Mouse (Mus musculus): Measurements from ENCODE around the gene Magt1.
A peak's percentile ranks its signal among the peaks of the same experiment; 100 is the strongest.
"Not testable (repeated sequence)": the region's sequence is repeated elsewhere in the genome, so short reads cannot be mapped to it uniquely, and the experiment has no call there.

Gene Magt1

DNA sequence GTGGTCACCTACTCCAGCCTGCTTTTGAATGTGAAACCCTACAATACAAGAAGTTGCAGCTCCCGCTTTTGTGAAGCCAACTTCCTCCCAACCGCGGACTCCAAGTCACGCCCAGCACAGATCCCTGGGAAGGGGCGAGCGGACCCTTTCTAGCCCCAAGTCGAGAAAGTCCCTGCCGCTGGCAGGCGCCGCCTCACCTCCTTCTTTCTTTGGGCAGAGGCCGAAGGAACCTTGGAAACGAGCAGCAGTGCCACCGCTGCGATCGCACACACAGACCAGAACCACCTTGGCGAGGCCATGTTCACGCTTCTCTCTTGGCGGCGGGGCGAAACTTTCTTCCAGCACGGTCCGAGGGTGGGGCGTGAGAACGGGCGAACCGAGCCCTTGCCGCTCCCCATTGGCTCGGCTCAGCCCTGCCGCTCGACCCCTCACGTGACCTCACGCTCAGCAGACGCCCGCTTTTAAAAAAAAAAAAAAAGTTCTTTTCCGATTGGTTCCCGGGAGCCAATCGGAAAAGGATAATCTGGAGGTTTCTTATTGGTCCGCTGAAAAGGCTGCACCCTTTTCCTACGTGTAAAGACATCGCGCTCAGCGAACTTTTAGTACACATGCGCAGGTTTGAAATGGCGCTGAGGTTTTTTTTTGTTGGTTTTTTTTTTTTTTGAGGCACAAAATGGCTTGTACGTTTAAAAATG is at the start of gene Magt1:
TSS of gene Magt1 (minus strand) at position 442 of the 695 bp plus-strand sequence.
- peak; percentile 93 for DNase-seq (ENCODE audit: low read depth, low spot score)

GRCm38 (mm10) chrX:106048191-106048590 is 36.5 kb upstream of the Magt1 start:
- peak; percentile 57 for DNase-seq (ENCODE audit: low read depth, low spot score)

- no peak for DNase-seq (ENCODE audit: low read depth, low spot score)
Measured at GRCm38 (mm10) chrX:106045928-106046327, 34.2 kb upstream of the Magt1 start.

GRCm38 (mm10) chrX:106045455-106045854 is 33.7 kb upstream of the Magt1 start:
- DNase-seq (ENCODE audit: low read depth, low spot score), result peak; percentile 73

DNA sequence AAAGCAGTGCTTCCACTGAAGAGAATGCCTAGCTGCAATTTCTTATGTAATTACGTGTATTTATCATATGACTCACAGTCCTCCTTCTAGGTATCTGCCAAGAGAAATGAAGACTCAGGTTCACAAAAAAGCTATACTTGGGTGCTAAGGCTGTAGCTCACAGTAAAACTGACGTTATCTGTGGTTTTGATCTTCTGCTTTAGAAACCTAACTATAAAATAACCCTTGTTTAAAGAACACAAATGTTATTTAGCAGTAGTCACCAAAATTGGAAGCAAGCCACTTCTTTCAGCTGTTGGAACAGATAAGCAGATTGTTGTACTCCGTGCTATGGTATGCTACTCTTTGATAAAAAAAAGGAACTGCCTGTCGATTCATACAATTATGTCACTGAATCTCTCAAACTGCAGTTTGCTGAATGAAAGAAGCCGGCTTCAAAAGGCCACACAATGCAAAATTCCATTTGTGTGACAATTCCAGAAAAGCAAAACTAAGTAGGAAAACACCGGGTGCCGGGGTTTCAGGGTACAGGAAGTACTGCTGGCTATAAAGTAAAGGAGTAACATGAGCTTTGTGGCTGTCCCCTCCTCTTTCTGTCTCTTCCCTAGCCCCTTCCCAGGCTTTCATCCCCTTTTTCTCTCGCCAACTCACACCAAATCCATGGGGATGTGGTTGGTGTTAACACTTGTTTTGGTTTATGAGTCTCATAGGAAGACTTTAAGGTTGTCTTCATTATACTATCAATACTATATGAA is 32.3 kb upstream of the Magt1 start:
- DNase-seq (ENCODE audit: low read depth, low spot score), result no peak

DNA sequence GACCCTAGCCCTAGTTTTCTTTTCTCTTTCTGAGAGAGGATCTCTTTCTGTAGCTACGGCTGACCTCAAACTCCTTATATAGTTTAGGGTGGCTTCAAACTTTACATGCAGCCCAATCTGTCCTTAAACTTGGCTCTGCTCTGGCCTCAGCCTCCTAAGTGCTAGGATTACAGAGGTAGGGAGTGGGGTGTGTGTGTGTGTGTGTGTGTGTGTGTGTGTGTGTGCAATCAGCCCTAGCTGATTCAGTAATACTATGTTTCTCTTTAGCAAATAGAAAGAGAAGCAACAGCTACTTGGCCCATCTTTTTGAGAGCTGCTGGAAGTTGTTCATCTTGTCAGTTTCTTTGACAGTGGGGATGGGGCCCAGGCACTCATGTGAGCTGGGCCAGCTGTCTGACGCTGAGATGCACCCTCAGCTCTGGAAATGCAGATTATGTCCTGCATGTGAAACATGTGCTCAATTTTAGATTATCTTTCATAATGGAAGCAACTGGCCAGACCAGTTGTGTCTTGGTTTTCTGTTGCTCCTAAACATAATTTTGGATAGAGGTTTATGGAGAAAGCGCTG is 25.6 kb upstream of the Magt1 start:
- DNase-seq (ENCODE audit: low read depth, low spot score), result no peak

DNA sequence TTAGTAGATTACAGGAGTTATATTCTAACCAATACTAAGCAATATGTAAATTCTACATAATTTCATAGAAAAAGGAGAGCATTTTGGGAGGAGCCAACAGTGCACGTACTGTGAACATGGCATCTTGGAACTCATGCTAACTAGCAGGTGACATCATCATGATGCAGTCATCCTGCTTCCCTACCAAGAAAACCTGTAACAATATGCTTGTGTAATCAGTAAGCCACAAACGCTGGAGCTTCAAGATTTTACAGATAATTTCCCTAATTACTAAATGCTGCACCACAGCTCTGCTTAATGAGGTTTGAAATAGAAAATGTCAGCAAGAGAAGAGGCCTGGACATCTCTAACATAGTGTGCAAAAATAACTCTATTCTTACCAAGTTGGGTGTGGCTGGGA is 24.0 kb upstream of the Magt1 start:
- DNase-seq (ENCODE audit: low read depth, low spot score), result no peak

DNA sequence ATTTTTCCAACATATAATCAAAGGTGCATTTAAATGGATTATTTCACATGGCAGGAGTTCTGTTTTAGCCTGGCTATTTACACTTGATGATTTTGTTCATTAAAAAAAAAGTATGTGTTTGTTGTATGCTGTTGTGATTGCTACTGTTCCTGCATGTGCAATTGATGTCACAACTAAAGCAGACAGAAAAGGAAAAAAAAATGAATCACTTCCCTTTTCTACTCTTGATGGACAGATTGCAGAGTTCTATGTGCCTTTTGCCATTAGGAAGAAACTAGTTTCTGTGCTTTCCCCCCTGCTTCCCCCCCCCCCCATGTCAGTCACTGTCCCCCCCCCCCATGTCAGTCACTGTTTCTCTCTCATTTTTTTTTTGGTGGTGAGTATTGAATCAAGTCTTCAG is 19.4 kb upstream of the Magt1 start:
- DNase-seq (ENCODE audit: low read depth, low spot score), result no peak

DNA sequence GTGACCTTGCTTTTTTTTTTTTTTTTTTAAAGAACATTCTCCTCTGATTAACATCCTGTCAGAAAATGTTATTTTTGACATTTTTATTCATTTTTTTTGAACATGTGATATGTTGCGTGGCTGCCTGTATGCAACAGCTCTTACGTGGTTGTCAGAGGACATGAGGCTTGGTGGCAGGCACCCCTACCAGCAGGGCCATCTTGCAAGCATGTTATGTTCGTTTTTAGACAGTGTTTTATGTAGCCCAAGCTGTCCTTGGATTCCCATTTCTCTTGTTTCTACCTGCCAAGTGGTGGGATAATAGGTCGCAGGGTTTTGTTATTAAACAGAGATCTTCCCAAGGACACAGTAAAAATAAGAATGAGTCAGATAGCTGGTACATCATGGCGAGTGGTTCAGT is 18.5 kb upstream of the Magt1 start:
- DNase-seq (ENCODE audit: low read depth, low spot score), result no peak

GRCm38 (mm10) chrX:106027343-106027674 is 15.6 kb upstream of the Magt1 start:
- no peak for DNase-seq (ENCODE audit: low read depth, low spot score)

GRCm38 (mm10) chrX:106026418-106027342 is 15.0 kb upstream of the Magt1 start, which contains the start of gene Atp7a:
Gene Atp7a, plus strand, starts transcription at chrX:106027276.
- peak; percentile 96 for DNase-seq (ENCODE audit: low read depth, low spot score)

DNA sequence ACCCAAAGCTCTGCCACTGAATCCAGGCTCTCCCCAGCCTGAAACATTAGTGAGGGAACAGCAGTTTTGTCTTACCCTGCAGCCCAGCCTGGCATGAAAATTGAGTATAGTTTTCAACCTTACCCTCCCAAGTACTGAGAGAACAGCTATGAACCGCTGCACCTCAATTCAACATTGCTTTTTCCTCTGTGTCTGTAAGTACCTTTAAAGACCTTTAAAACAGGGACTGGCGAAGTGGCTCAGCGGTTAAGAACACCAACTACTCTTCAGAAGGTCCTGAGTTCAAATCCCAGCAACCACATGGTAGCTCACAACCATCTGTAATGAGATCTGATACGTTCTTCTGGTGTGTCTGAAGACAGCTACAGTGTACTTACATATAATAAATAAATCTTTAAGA is 5.8 kb upstream of the Magt1 start:
- no peak for DNase-seq (ENCODE audit: low read depth, low spot score)

- no peak for DNase-seq (ENCODE audit: low read depth, low spot score)
Measured at GRCm38 (mm10) chrX:106017102-106017501, 5.4 kb upstream of the Magt1 start.

DNA sequence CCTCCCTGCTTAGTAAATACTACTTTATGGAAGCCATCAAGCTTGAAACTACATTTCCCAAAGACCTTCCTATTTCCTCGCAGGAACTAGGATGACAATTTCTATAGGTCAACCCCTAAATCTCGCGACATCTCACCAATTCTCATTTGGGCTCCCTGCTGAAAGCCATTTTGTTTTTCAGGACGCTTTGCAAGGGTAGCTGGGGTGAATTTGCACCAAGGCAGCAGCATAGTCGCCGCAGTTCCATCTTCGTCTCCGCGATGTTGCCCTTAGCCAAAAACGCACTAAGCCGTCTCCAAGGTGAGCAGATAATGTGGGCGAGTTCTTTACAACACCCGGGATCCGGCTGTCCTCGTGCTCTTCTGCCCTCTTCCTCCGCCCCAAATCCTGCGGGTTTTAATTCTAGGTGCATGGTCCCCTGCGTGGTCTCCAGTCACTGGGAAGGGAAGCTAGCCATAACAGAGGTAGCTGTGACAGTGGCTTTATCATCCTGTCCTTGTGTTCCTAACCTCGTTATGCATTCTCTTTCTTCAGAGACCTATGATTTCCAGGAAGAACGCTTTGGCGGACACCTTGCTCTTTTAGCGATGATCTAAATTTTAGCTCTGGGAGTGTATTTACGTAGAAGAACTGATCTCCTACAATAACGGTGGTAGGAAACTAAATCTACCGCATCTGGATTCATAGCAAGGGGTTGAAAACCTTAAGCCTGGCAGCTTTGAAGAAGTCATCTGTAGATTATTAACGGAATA is 4.0 kb upstream of the Magt1 start, which contains the start of gene Cox7b:
TSS of gene Cox7b (plus strand) at position 130 of the 752 bp plus-strand sequence.
- peak; percentile 92 for DNase-seq (ENCODE audit: low read depth, low spot score)

DNA sequence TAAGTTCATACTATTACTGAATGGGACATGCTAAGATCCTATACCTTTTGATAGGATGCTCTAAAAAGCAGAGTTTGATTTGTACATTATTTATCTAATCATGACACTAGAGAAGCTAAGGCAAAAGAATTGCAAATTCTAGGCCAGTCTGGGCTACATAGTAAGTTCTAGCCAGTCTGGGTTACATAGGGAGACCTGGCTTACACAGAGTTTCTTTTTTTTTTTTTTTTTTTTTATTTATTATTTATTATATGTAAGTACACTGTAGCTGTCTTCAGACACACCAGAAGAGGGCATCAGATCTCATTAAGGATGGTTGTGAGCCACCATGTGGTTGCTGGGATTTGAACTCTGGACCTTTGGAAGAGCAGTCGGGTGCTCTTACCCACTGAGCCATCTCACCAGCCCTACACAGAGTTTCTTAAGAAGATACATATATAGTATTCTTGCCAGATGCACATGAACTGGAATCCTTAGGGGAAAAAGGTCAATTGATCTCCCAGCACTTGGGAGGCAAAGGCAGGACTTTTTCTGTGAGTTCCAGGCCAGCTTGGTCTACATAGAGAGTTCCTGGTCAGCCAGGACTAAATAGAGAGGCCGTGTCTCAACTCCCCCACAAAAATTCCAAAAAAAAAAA is 3.2 kb upstream of the Magt1 start:
- DNase-seq (ENCODE audit: low read depth, low spot score), result not testable (repeated sequence)

DNA sequence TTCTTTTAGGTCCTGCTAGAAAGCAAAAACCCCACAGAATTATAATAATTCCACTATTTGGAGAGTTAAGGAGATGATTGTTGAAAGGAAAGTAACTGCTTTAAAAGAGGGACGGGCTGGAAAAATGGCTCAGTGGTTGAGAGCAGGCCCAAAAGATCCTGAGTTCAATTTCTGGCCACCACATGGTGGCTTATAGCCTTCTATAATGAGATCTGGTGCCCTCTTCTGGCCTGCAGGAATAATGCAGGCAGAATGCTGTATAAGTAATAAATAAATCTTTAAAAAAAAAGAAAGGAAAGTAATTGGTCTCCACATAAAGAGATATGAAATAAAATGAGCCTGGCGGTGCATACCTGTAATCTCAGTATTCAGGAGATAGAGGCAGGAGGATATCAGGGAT is 1.5 kb upstream of the Magt1 start:
- peak; percentile 71 for DNase-seq (ENCODE audit: low read depth, low spot score)

GRCm38 (mm10) chrX:106012559-106012958 is 853 bp upstream of the Magt1 start:
- no peak for DNase-seq (ENCODE audit: low read depth, low spot score)

- no peak for DNase-seq (ENCODE audit: low read depth, low spot score)
Measured at GRCm38 (mm10) chrX:106010762-106011161, 944 bp downstream of the Magt1 start.

GRCm38 (mm10) chrX:106001605-106002004 is 10.1 kb downstream of the Magt1 start:
- DNase-seq (ENCODE audit: low read depth, low spot score), result no peak

DNA sequence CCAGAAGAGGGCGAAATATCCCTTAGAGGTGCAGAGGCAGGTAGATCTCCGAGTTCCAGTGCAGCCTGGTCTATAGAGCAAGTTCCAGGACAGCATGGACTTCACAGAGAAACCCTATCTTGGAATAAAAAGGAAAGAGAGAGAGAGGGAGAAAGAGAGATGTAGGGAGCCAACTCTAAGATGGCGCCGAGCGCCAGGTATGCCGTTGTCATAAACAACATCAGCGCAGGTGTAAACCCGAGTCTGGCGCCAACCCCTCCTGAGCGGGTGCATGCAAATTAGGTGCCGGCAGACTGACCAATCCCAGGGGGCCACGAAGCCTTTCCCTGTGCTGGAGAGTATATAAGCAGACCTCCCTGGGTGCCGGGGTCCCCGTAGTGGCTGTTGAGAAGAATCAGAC is 54.6 kb downstream of the Magt1 start:
- not testable (repeated sequence) for DNase-seq (ENCODE audit: low read depth, low spot score)
